Mouse (Mus musculus) ZHBTc4 (cell line): Measurements from ENCODE around the gene Natd1.

Source experiments
- DNase-seq: peaks from one replicate; pipeline ENCODE4 v3.0.0-alpha.2; 2011; ENCODE audit warnings: low read depth, low spot score

The Natd1 gene

DNA sequence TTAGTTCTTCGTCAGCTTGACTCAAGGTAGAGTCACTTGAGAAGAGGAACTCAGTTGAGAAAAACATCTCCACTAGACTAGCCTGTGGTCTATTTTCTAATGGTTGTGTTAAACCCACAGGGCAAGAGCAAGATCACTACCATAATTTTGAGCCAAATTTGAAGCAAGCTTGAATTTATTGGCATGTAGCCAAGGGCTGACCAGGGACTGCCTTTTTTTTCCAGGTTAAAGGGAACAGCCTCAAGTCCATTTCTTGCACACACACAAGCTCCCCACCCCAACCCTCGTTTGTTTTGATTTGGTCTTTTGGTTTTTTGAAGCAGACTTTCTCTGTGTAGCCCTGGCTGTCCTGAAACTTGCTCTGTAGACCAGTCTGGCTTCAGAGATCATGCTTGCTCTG is 24.7 kb downstream of the Natd1 start:
- DNase-seq: no peak

DNA sequence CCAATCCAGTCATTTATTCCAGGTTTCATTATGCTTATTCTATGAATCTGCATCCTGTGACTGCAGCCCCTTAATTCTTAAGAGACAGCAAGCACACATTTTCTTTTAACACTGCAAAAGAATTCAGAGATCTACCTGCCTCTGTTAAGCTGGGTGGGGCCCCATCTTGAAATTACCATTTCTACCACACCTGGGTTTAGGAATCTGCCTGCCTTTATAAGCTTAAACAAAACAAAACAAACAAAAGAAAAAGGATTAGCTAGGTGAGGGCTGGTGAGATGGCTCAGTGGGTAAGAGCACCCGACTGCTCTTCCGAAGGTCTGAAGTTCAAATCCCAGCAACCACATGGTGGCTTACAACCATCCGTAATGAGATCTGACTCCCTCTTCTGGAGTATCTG is 27.6 kb downstream of the Natd1 start:
- peak; percentile 90 for DNase-seq

DNA sequence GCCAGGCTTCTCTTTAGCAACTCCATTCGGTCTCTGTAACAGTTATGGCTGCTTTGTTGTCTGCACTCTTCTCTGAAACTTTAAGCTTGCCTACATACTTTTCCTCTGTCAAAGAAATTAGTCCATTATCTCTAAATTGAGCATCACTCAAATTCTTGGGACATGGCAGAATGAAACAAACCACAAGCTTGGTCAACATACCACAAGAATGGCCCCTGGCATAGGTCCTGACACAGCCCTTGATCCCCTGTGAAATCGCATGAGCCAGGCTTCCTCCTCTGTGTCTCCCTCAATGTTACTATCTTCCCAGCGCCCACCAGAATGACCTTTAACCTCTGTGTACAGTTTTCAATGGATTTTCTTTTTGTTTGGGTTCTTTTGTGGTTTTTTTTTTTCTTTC is 32.2 kb downstream of the Natd1 start:
- DNase-seq: no peak

DNA sequence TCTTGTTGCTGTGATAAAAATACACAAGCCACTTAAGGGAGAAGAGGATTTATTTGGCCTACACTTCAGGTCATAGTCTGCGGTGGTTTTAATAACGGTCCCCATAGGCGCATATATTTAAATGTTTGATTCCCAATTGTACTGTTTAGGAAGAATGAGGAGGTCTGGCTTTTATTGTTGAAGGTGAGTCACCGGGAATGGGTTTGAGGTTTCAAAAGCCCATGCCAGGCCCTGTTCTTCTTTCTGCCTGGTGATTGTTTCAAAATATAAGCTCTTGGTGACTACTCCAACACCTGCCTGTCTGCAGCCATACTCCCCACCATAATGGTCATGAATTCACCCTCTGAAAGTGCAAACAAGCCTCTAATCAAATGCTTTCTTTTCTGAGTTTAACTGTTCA is 34.0 kb downstream of the Natd1 start:
- no peak for DNase-seq

DNA sequence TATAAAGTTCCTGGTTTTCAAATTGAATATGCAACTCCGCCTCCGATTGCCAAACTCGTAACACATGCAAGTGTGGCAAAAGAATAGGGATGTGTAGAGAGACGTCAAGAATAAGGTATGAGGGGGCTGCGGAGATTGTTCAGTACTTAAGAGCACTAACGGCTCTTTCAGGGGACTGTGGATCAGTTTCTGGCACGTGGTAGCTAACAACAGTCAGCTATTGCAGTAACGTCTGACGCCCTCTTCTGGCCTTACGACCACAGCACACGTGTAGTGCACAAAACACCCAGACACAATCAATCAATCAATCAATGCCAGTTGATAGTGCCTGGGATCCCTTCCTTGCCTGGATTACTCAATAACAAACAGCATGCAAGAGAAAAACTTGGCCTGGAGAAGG is 35.1 kb downstream of the Natd1 start:
- DNase-seq: peak; percentile 92

DNA sequence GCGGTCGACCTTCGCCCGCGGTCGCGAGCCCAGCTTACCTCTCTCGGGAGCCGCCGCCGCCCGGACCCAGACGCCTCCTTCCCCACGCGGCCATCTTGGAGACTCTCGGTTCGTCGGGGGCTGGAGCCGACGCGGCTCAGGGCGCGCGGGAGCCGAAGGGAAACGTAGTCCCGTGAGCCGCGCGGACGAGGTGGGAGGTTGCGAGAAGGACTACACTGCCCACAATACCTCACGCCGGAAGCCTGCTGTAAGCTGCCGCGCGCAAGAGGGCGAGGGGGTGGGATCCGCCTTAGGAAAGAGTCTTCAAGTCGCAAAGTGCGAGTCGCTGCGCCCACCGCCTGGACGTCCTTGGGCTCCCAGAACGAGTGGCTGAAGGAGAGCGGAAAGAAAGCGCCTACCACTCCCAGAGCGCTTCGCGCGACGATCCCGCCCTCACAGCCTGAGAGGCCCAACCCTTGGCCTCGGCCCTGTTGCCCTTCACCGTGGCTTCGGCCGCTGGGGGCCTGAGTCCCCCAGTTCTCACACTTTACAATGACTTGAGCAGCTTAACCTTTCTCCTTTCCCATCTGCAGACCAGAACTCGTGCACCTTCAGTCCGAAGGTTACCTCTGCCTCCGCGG is 35.8 kb downstream of the Natd1 start, which contains the start of gene Tmem11:
Gene Tmem11, minus strand, starts transcription at position 598 of the 620 bp plus-strand sequence.
- DNase-seq: peak; percentile 100

DNA sequence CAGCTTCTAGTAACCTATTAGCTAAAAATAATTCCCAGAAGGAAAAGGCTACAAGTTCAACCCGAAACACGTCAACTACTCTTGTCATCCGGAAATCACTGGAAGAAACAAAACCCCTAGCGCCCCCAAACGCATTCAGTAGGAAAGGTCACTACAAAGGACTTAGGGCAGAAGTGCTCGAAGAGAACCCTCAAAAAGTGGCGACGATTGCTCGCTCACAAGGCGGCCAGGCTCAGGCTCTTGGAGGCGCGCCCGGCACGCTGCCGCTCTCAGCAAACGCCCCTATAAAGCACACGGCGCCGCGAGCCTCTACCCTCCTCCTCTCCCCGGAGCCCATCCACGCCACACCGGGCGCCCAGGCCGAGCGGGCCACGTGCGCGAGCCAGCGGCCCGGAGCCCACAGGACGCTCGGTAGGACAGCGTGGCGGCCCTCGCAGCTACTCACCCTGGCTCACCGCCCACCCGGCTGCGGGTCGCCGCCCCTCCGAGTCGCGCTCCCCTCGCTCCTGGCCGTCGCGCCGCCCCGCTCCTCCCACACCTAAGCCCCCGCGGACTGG is 36.4 kb downstream of the Natd1 start:
- no peak for DNase-seq

DNA sequence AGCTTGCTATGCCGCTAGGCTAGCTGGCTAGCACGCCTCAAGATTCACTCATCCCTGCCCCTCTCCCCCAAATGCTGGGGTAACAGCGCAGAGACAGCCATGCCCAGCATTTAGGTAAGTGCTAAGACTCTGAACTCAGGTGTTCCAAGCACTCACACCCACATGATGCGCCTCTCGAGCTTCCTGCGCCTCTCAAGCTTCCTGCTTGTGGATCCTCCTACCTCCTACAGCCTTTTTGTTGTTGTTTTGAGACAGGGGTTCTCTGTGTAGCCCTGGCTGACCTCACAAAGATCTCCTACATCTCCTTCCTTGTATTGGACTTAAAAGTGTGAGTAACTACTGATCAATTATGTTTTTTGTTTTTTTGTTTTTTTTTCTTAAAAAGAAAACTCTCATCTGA is 41.4 kb downstream of the Natd1 start:
- no peak for DNase-seq

DNA sequence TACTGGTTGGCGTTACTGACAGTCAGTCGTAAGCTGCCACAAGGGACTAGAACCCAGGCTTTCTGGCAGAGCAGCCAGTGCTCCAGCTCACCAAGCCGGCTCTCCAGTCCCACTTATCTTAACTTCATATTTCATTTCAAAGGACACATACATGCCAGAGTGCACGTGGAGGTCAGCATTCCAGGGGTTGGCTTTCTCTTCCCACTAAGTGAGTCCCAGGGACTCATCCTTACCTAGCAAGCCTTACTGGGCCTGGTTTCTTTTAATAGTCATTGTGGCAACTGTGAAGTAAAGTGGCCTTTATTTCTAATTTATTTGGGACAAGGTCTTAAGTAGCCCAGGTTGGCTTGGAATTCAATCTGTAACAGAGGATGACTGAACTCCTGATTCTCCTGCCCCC is 43.1 kb downstream of the Natd1 start:
- DNase-seq: no peak

DNA sequence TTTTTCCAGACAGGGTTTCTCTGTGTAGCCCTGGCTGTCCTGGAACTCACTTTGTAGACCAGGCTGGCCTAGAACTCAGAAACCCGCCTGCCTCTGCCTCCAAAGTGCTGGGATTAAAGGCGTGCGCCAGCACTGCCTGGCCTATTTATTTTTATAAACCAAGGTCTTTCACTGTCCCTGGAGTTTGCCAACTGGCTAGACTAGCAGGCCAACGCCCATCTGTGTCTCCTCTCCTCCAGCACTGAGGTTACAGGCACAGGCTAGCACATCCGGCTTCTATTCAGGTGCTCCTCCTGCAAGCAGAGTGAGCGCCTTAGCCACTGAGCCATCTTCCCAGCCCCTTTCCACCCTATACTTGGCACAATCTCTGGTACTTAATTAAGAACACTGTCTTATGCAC is 45.1 kb downstream of the Natd1 start:
- peak; percentile 37 for DNase-seq

DNA sequence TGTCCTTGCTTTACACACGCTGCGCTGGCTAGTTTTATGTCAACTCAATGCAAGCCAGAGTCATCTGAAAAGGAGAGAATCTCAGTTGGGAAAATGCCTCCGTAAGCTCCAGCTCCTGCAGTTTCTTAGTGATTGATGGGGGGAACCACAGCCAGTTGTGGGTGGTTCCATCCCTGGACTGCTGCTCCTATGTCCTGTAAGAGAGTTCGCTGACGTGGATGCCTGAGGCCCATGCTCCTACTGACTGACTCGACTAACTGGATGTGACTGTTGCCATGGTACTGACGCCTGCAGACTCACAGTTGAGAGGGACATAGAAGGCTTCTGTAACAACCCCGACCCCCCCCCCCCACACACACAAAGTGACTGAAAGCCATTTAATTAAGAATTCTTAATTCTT is 46.6 kb downstream of the Natd1 start:
- DNase-seq: no peak

DNA sequence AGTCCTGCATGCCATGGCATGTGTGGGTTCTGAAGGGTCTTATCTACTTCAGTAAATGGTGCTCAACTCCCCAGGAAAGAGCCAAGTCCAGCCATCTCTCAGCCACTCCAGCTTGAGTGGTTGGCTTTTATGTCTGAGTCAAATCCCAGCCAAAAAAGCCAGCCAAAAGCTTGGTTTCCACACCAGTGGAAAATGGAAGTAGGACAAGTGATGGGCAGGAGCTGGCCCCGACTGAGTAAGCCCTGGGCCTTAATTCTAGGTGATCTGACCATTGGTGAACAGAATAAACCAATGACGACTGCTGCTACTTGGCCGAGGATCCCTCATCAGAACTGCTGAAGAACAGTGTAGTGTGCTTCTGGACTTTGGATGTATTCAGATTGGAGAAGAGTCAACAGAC is 47.1 kb downstream of the Natd1 start:
- DNase-seq: no peak

DNA sequence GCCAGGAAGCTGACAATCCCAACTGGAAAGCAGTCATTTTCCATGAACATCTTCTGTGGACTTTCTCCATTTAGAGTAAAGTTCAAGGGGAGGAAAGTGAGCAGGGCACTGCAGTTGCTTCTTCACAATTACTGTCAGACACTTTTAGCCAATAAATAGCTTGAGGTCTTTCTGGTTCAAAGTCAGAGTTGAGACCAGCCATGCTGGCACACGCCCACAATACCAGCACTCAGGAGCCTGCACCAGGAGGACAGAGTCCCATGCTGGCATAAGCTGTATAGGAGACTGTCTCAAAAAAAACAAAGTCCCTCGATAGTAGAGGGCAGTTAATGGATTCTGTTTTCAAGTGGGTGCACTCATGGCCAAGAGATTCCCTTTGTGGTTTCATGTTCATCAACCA is 48.5 kb downstream of the Natd1 start:
- DNase-seq: no peak

DNA sequence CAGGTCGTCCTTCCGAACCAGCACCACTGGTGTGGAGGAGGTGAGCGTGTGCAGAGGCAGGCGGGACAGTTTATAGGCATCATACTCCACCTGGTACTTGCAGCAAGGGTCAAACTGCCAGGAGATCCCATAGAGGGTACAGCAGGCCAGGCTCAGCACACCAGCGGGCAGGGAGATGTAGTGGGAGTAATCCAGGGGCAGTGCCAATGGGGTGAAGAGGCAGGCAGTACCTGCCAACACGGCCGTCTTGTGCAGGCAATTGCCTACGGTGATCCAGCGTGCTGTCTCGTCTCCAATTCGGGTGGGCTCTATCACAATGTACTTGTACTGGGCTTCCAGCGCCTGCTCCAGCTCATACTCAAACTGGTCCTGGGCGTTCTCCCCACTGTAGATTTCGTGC is 49.6 kb downstream of the Natd1 start:
- DNase-seq: no peak

DNA sequence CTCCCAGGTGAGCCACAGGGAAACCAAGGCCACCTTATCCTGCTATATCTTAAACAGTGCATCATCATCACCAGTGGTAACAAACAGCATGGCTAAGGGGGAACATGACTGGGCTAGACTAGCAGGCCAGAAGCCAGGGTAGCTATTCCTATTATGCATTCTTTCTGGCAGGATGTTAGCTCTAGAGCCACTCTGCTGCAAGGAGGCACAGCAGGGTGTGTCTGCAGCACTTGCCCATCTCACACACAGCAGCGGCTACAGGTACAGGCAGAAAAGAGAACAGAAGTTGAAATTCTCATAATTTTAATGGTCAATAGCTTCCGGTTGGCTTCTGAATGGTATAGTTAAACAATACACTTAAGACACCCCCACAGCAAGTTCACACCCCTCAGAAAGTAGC is 50.4 kb downstream of the Natd1 start:
- DNase-seq: no peak

DNA sequence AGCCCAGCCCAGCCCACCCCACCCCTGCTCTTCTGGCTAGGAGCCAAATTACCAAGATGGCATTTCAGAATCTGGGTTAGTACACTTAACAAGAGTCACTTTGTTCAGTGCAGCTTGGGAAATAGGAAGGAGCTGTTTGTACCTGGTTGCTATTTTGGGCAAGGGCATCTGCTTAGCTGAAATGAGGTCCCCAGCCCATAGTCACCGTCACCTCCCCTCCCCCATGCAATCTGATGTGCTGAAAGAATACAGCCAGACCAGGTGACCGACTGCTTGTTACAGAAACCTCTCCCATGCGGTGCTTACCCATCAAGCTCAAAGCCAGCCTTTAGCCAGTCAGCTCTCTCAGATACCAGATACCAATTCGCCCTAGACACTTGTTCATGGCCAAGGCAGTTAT is 51.4 kb downstream of the Natd1 start:
- no peak for DNase-seq

DNA sequence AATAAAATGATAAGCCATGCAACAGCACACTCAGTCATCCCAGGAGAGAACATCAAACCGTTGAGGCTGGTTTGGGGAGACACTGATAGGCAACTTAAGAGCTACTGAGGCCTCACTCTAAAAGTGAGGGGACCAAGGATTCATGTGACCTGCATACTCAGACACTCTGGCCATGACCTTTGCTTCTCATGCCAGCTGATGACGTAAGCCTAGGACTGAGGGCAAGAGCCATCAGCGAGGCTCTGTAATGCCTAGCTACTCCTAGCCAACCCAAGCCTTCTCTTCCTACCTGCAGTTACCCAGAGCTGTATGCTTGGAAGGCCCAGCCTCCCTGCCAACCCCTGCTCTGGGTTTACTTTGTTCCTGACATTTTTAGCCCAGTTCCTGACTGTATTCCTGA is 52.6 kb downstream of the Natd1 start:
- no peak for DNase-seq

DNA sequence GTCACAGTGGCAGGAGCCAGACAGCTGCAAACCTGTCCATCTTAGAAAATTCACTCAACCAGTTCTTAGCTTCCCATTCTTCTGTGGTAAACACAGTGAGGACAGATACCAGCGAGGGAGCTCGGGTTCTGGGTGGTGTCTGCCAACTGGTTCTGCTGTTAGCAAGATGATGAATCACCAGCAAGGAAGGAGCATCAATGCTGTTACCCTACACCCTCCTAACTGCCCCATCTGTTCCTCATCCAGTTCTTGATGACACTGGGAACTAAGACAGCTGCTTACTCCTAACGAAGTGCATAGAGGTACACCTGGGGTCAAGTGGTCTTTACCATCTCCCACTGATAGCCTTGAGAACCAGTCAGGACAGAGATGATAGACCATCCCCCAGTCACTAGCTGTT is 58.0 kb downstream of the Natd1 start:
- no peak for DNase-seq
